In the genomic region with DNA sequence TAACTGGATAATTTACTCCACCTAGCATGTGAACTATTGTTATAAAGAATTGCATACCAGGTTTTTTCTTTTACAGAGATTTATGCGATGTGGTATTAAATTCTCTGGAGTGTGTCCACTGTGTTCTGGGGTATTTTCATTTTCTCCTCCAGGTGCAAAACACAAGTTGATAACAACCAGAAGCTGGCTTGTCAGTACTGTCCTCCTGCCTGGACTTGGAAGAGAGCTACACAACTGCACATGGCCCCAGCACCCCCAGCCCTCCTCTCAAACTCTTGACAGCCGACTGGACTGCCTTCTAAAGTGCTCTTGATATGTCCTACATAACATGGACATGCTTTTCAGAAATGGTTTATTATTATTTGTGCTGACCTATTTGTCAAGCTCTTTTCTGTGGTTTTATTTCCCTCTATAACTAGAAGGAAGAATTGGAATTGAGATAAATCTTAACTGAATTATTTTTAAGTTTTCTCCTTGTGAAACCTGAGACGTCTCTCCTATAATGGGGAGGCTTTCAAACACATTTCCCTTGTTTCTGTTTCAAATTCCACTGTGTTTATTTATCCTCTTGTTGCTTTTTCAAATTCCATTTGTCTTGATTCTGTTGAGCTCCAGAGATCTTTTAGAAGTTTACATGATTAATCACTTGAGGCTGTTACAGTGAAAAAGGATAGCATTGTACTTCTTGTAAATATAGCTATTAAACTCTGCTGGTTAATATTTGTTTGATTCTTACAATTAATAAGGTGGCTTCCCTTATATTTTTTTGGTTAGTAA, we compare ENCODE assay signal across 29 mouse cellular contexts.
DNase-seq lines count a peak whose midpoint lies in the region; ATAC-seq and TF ChIP-seq lines count a peak whose summit lies in the region.
"Had no signal": no experiment of that assay in that cellular context is flagged by ENCODE, and none has a peak within 500 bp of the region (broad histone marks: within the 10 kb centered on the region; RNA-seq: fewer than 3 reads in every experiment).

No protein-coding gene starts in this region.

- H3K4me1 ChIP-seq in kidney, embryonic 14.5 days (ENCODE audit: control insufficient read depth, insufficient read depth, low read length), result no peaks in the 10 kb centered on the region; the same call in 1 of the 2 replicates
- H3K4me1 ChIP-seq in lung, embryonic 14.5 days (ENCODE audit: insufficient read depth), result no peaks in the 10 kb centered on the region
- no peaks in the 10 kb centered on the region for H3K4me1 ChIP-seq in embryonic facial prominence, embryonic 11.5 days (ENCODE audit: control insufficient read depth, insufficient read depth, low read length)
- H3K4me1 ChIP-seq: embryonic facial prominence, embryonic 15.5 days; forebrain, embryonic 13.5 days; heart, embryonic 10.5 days; hindbrain, embryonic 12.5 days; midbrain, embryonic 10.5 days; midbrain, embryonic 15.5 days; neural tube, embryonic 15.5 days had no signal

- no peak overlapping the region for H3K9ac ChIP-seq in kidney, embryonic 14.5 days (ENCODE audit: low read depth, low read length)
- H3K9ac ChIP-seq in lung, embryonic 14.5 days, result no peak overlapping the region
- H3K9ac ChIP-seq in embryonic facial prominence, embryonic 11.5 days (replicated peaks; ENCODE audit: low read length), result no peak overlapping the region
- H3K9ac ChIP-seq: embryonic facial prominence, embryonic 15.5 days; forebrain, embryonic 13.5 days; hindbrain, embryonic 12.5 days; liver, embryonic 14.5 days; midbrain, embryonic 15.5 days; neural tube, embryonic 15.5 days had no signal

- WGBS in kidney, embryonic 14.5 days, result 25% methylated on average over 3 of the region's 3 CpGs
- WGBS in lung, embryonic 14.5 days, result 33% methylated on average over 3 of the region's 3 CpGs
- WGBS in embryonic facial prominence, embryonic 11.5 days, result 31% methylated on average over 3 of the region's 3 CpGs

- H3K36me3 ChIP-seq in kidney, embryonic 14.5 days (ENCODE audit: control insufficient read depth, insufficient read depth, low read length), result no peaks in the 10 kb centered on the region
- H3K36me3 ChIP-seq in lung, embryonic 14.5 days (ENCODE audit: insufficient read depth), result no peaks in the 10 kb centered on the region
- no peaks in the 10 kb centered on the region for H3K36me3 ChIP-seq in embryonic facial prominence, embryonic 11.5 days (replicated peaks; ENCODE audit: control insufficient read depth, insufficient read depth, low read depth, low read length)
- H3K36me3 ChIP-seq: embryonic facial prominence, embryonic 15.5 days; heart, embryonic 10.5 days; hindbrain, embryonic 12.5 days; midbrain, embryonic 10.5 days; midbrain, embryonic 15.5 days; neural tube, embryonic 15.5 days had no signal

- H3K4me2 ChIP-seq in kidney, embryonic 14.5 days (replicated peaks; ENCODE audit: low read depth, low read length), result no peak overlapping the region
- no peak overlapping the region for H3K4me2 ChIP-seq in lung, embryonic 14.5 days
- no peak overlapping the region for H3K4me2 ChIP-seq in embryonic facial prominence, embryonic 11.5 days (ENCODE audit: low read depth, low read length)
- H3K4me2 ChIP-seq: embryonic facial prominence, embryonic 15.5 days; forebrain, embryonic 13.5 days; hindbrain, embryonic 12.5 days; midbrain, embryonic 15.5 days; neural tube, embryonic 15.5 days had no signal

- H3K4me3 ChIP-seq in kidney, embryonic 14.5 days (ENCODE audit: low read length), result no peak overlapping the region
- H3K4me3 ChIP-seq in lung, embryonic 14.5 days (ENCODE audit: low read depth, low read length), result no peak overlapping the region
- H3K4me3 ChIP-seq in embryonic facial prominence, embryonic 11.5 days (ENCODE audit: low read depth, low read length), result no peak overlapping the region
- H3K4me3 ChIP-seq: embryonic facial prominence, embryonic 15.5 days; forebrain, embryonic 13.5 days; heart, embryonic 10.5 days; hindbrain, embryonic 12.5 days; midbrain, embryonic 10.5 days; midbrain, embryonic 15.5 days; neural tube, embryonic 15.5 days had no signal

- H3K9me3 ChIP-seq in kidney, embryonic 14.5 days (ENCODE audit: control insufficient read depth, low read length), result no peaks in the 10 kb centered on the region
- H3K9me3 ChIP-seq in lung, embryonic 14.5 days (ENCODE audit: low read depth, low read length), result no peaks in the 10 kb centered on the region
- H3K9me3 ChIP-seq in embryonic facial prominence, embryonic 11.5 days (replicated peaks; ENCODE audit: control insufficient read depth, low read length), result no peaks in the 10 kb centered on the region
- H3K9me3 ChIP-seq: embryonic facial prominence, embryonic 15.5 days; forebrain, embryonic 13.5 days; heart, embryonic 10.5 days; hindbrain, embryonic 12.5 days; midbrain, embryonic 10.5 days; midbrain, embryonic 15.5 days; neural tube, embryonic 15.5 days had no signal

- peak overlapping the region; percentile 45; the same call in 1 of the 2 replicates for H3K27ac ChIP-seq in kidney, embryonic 14.5 days (ENCODE audit: low read depth, low read length)
- 0 out of 2 replicates have a peak overlapping the region, but pooled peaks have one; percentile 32 for H3K27ac ChIP-seq in lung, embryonic 14.5 days (ENCODE audit: low read depth)
- H3K27ac ChIP-seq in embryonic facial prominence, embryonic 11.5 days (replicated peaks; ENCODE audit: low read depth, low read length), result peak overlapping the region; percentile 41
- H3K27ac ChIP-seq: embryonic facial prominence, embryonic 15.5 days; forebrain, embryonic 13.5 days; heart, embryonic 10.5 days; hindbrain, embryonic 12.5 days; hindbrain, postnatal 0 days; liver, embryonic 14.5 days; midbrain, embryonic 10.5 days; midbrain, embryonic 15.5 days; neural tube, embryonic 15.5 days had no signal

- no peak for TF ChIP-seq CTCF in lung, embryonic 14.5 days (IDR thresholded peaks at IDR 0.05; ENCODE audit: low read depth)

- ATAC-seq in kidney, embryonic 14.5 days (ENCODE audit: low FRiP score, low TSS enrichment), result peak; percentile 94
- no peak for ATAC-seq in lung, embryonic 14.5 days (ENCODE audit: insufficient read depth)
- ATAC-seq in embryonic facial prominence, embryonic 11.5 days (replicated peaks; ENCODE audit: insufficient number of reproducible peaks, low FRiP score, low TSS enrichment, low read depth), result no peak
- ATAC-seq: activated CD4-positive, CD25-positive, alpha-beta regulatory T cell, adult 4 months; forebrain, embryonic 13.5 days; hindbrain, postnatal 0 days; intestine, embryonic 16.5 days; midbrain, embryonic 15.5 days had no signal

- DNase-seq in kidney, adult 9 months, result no peak
- DNase-seq in lung, embryonic 14.5 days, result peak; percentile 14
- no peak for DNase-seq in lung, postnatal 4 days
- DNase-seq in embryonic facial prominence, embryonic 11.5 days (ENCODE audit: low spot score), result peak; percentile 31
- no peak for DNase-seq in thymus, postnatal 25 days
- DNase-seq in layer of hippocampus, adult 9-11 months, result no peak
- DNase-seq: adrenal gland, adult 8-10 months; B cell, adult 2 months; cerebellum, adult 2 months; cerebellum, postnatal 14 days; gastrocnemius, postnatal 25 days; heart, adult 11 months; heart, postnatal 36 days; liver; lung, adult 2 months; lung, postnatal 14 days; right cerebral cortex, postnatal 25 days had no signal

- no peaks in the 10 kb centered on the region for H3K27me3 ChIP-seq in kidney, embryonic 14.5 days (ENCODE audit: control insufficient read depth, insufficient read depth, low read length)
- H3K27me3 ChIP-seq in lung, embryonic 14.5 days (ENCODE audit: insufficient read depth, low read length), result no peaks in the 10 kb centered on the region
- H3K27me3 ChIP-seq in embryonic facial prominence, embryonic 11.5 days (ENCODE audit: control insufficient read depth, insufficient read depth, low read length), result no peaks in the 10 kb centered on the region
- H3K27me3 ChIP-seq: embryonic facial prominence, embryonic 15.5 days; forebrain, embryonic 13.5 days; hindbrain, embryonic 12.5 days; midbrain, embryonic 15.5 days; neural tube, embryonic 15.5 days had no signal

Comparison
In these comparisons a context has a peak if more than half of its experiments do, and no peak if none do; other contexts are left out.
1. DNase-seq: peak in lung, embryonic 14.5 days (single experiment) and embryonic facial prominence, embryonic 11.5 days (single experiment); none in kidney, adult 9 months (single experiment), lung, postnatal 4 days (0 of 2), thymus, postnatal 25 days (single experiment) and layer of hippocampus, adult 9-11 months (single experiment).
2. Peak in every context shown above with its lines, with median percentiles within 50 percentile points of each other: H3K27ac ChIP-seq.